In genomic region chr11:19601216-19601938, GRCm38 (mm10) we compare ENCODE assay signal across 9 mouse cellular contexts.
DNase-seq lines count a peak whose midpoint lies in the region; ATAC-seq and TF ChIP-seq lines count a peak whose summit lies in the region.
"Had no signal": no experiment of that assay in that cellular context is flagged by ENCODE, and none has a peak within 500 bp of the region (broad histone marks: within the 10 kb centered on the region; RNA-seq: fewer than 3 reads in every experiment).

No protein-coding gene starts in this region.

- H3K4me2 ChIP-seq in heart, embryonic 11.5 days, result no peak overlapping the region
- no peak overlapping the region for H3K4me2 ChIP-seq in liver, embryonic 12.5 days
- H3K4me2 ChIP-seq: heart, embryonic 15.5 days had no signal

- no peak overlapping the region for H3K9ac ChIP-seq in heart, adult 2 months (ENCODE audit: low read depth, low read length)
- no peak overlapping the region for H3K9ac ChIP-seq in heart, embryonic 11.5 days (ENCODE audit: low read depth, low read length)
- no peak overlapping the region for H3K9ac ChIP-seq in liver, embryonic 12.5 days
- H3K9ac ChIP-seq: heart, embryonic 15.5 days had no signal

- 73% methylated on average over 15 of the region's 15 CpGs for WGBS in heart, adult 2 months
- WGBS in heart, embryonic 11.5 days (ENCODE audit: insufficient replicate concordance), result 83% methylated on average over 15 of the region's 15 CpGs
- WGBS in liver, embryonic 12.5 days (ENCODE audit: insufficient replicate concordance), result 72% methylated on average over 15 of the region's 15 CpGs

- no peaks in the 10 kb centered on the region for H3K79me2 ChIP-seq in heart, adult 2 months (replicated peaks; ENCODE audit: control insufficient read depth, insufficient read depth, low read length)

- no peak overlapping the region for H3K4me3 ChIP-seq in heart, adult 2 months
- H3K4me3 ChIP-seq in heart, embryonic 11.5 days (ENCODE audit: low read depth, low read length), result no peak overlapping the region
- H3K4me3 ChIP-seq in liver, embryonic 12.5 days, result no peak overlapping the region
- H3K4me3 ChIP-seq: heart, embryonic 15.5 days had no signal

- no peaks in the 10 kb centered on the region for H3K27me3 ChIP-seq in heart, adult 2 months (ENCODE audit: control insufficient read depth, insufficient read depth, low read length)
- H3K27me3 ChIP-seq in heart, embryonic 11.5 days (ENCODE audit: control insufficient read depth, insufficient read depth, low read length), result no peaks in the 10 kb centered on the region
- no peaks in the 10 kb centered on the region for H3K27me3 ChIP-seq in liver, embryonic 12.5 days (replicated peaks)
- H3K27me3 ChIP-seq: heart, embryonic 15.5 days had no signal

- TF ChIP-seq EP300 in heart, adult 2 months (IDR thresholded peaks at IDR 0.05; ENCODE audit: insufficient read depth, low read depth, low read length), result no peak

- no peaks in the 10 kb centered on the region for H3K9me3 ChIP-seq in heart, embryonic 11.5 days (replicated peaks; ENCODE audit: control insufficient read depth, low read length)
- H3K9me3 ChIP-seq in liver, embryonic 12.5 days (replicated peaks), result no peaks in the 10 kb centered on the region
- H3K9me3 ChIP-seq: heart, embryonic 15.5 days had no signal

- no peak overlapping the region for H3K27ac ChIP-seq in heart, adult 2 months
- no peak overlapping the region for H3K27ac ChIP-seq in heart, embryonic 11.5 days (ENCODE audit: low read depth, low read length)
- H3K27ac ChIP-seq in liver, embryonic 12.5 days, result no peak overlapping the region
- H3K27ac ChIP-seq: heart, embryonic 15.5 days had no signal

- TF ChIP-seq POLR2A in heart, adult 2 months (IDR thresholded peaks at IDR 0.05; ENCODE audit: insufficient read depth, low read depth, low read length), result no peak

- DNase-seq in heart, adult 2 months, result peak; percentile 62 to 76
- DNase-seq in adrenal gland, adult 8-10 months, result peak; percentile 18
- peak; percentile 78 for DNase-seq in fibroblast of lung, adult 2 months (ENCODE audit: low read depth)
- DNase-seq in lung, adult 18-20 months, result peak; percentile 14 to 25
- no peak for DNase-seq in embryo, embryonic 10.5 days (ENCODE audit: low spot score)
- DNase-seq in cerebellum, adult 11 months, result no peak

- no peak for TF ChIP-seq CTCF in heart, adult 2 months (IDR thresholded peaks at IDR 0.05)

- H3K4me1 ChIP-seq in heart, adult 2 months (ENCODE audit: control insufficient read depth, insufficient read depth, low read length), result peaks cover 1% of the 10 kb centered on the region; the same call in 1 of the 2 replicates
- no peaks in the 10 kb centered on the region for H3K4me1 ChIP-seq in heart, embryonic 11.5 days (ENCODE audit: control insufficient read depth, insufficient read depth, low read length)
- no peaks in the 10 kb centered on the region for H3K4me1 ChIP-seq in liver, embryonic 12.5 days
- H3K4me1 ChIP-seq: heart, embryonic 15.5 days had no signal

- intact Hi-C loops in heart, adult 2 months (cut with DNase I), result no loop called here

- no peaks in the 10 kb centered on the region for H3K36me3 ChIP-seq in heart, adult 2 months (ENCODE audit: control insufficient read depth, insufficient read depth, low read length)
- H3K36me3 ChIP-seq in heart, embryonic 11.5 days (ENCODE audit: control insufficient read depth, insufficient read depth, low read length), result no peaks in the 10 kb centered on the region
- no peaks in the 10 kb centered on the region for H3K36me3 ChIP-seq in liver, embryonic 12.5 days
- H3K36me3 ChIP-seq: heart, embryonic 15.5 days had no signal

- no peak for ATAC-seq in heart, embryonic 11.5 days (replicated peaks; ENCODE audit: insufficient number of reproducible peaks, low FRiP score, low TSS enrichment)
- no peak for ATAC-seq in liver, embryonic 12.5 days

Comparison
In these comparisons a context has a peak if more than half of its experiments do, and no peak if none do; other contexts are left out.
1. DNase-seq: peak in heart, adult 2 months (2 of 2), adrenal gland, adult 8-10 months (single experiment), fibroblast of lung, adult 2 months (single experiment) and lung, adult 18-20 months (2 of 2); none in embryo, embryonic 10.5 days (single experiment) and cerebellum, adult 11 months (single experiment).